Mouse (Mus musculus) limb, embryonic 11.5 days (tissue): ENCODE results near the gene Fam186b. TPM values are rescaled to one million over a fixed set of nuclear protein-coding genes. Genes with fewer than 3 reads are reported as not detected.

Experiments
- ATAC-seq: fragments of 200-750 bp; cut with Nextera tagmentation; 2 replicates; pipeline ENCODE4 v1.8.0; 2017; ENCODE audit warnings: low read depth; ENCODE audit not compliant: insufficient number of reproducible peaks, low FRiP score, low TSS enrichment
- DNase-seq: peaks from one replicate; pipeline ENCODE4 v3.0.0-alpha.2; 2015; ENCODE audit warnings: low spot score
- H3K27ac ChIP-seq: fragments of 300-500 bp; sonication (generic); replicated peaks from 2 replicates; pipeline ENCODE4 v1.5.1; 2014; ENCODE audit warnings: low read depth, mild to moderate bottlenecking, low read length
- H3K27me3 ChIP-seq: fragments of 300-500 bp; sonication (generic); 2 replicates; pipeline ENCODE4 v1.6.1; 2014; ENCODE audit warnings: mild to moderate bottlenecking, low read length, mixed read lengths; ENCODE audit not compliant: control insufficient read depth, insufficient read depth
- H3K36me3 ChIP-seq: fragments of 300-500 bp; sonication (generic); 2 replicates; pipeline ENCODE4 v1.6.1; 2014; ENCODE audit warnings: mild to moderate bottlenecking, low read length, moderate library complexity, mixed read lengths; ENCODE audit not compliant: control insufficient read depth, insufficient read depth
- H3K4me1 ChIP-seq: fragments of 300-500 bp; sonication (generic); 2 replicates; pipeline ENCODE4 v1.6.1; 2014; ENCODE audit warnings: low read length, mixed read lengths; ENCODE audit not compliant: control insufficient read depth, insufficient read depth
- H3K4me2 ChIP-seq: fragments of 300-500 bp; sonication (generic); 2 replicates; pipeline ENCODE4 v1.6.1; 2014; ENCODE audit warnings: low read depth, mild to moderate bottlenecking, moderate library complexity; ENCODE audit not compliant: severe bottlenecking
- H3K4me3 ChIP-seq: fragments of 300-500 bp; sonication (generic); 2 replicates; pipeline ENCODE4 v1.5.1; 2014; ENCODE audit warnings: low read depth, low read length
- H3K9ac ChIP-seq: fragments of 300-500 bp; sonication (generic); 2 replicates; pipeline ENCODE4 v1.6.1; 2014; ENCODE audit warnings: mild to moderate bottlenecking, low read length
- H3K9me3 ChIP-seq: fragments of 300-500 bp; sonication (generic); 2 replicates; pipeline ENCODE4 v1.6.1; 2016; ENCODE audit warnings: low read length; ENCODE audit not compliant: control insufficient read depth
- WGBS: fragments of 180-500 bp; shearing (Covaris S2); extraction: QIAGEN DNeasy Blood & Tissue Kit; methylation state at CpG from one replicate; pipeline ENCODE4 v1.1.7; 2014; 5-methylcytosine and 5-hydroxymethylcytosine counted together
- polyA plus RNA-seq: library from polyadenylated mRNA; unstranded; fragments of >200 nt; fragmentation: Nextera tagmentation; extraction: Ambion mirVana; gene quantifications from 2 replicates; pipeline ENCODE4 v1.2.1, GENCODE M21; 2014

The Fam186b gene
- polyA plus RNA-seq = not detected in 2 replicates

- ATAC-seq (peak; percentile 15), DNase-seq (peak; percentile 53)
- Histone ChIP-seq H3K9me3 (no peaks in the 10 kb centered on the region), H3K36me3 (no peaks in the 10 kb centered on the region), H3K27me3 (no peaks in the 10 kb centered on the region), H3K9ac (peak within 1 kb of the TSS; percentile 78), H3K4me2 (peak within 1 kb of the TSS; percentile 58), H3K27ac (peak within 1 kb of the TSS; percentile 88), H3K4me3 (peak within 1 kb of the TSS; percentile 67), H3K4me1 (peaks cover 6% of the 10 kb centered on the region; the same call in 1 of the 2 replicates)
- under 1% methylated on average over 13 of the region's 17 CpGs for WGBS
These were observed at the start of gene Fam186b for GRCm38 (mm10) chr15:99295484-99295981. Fam186b (minus strand) TSS chr15:99295888.

- ATAC-seq (peak; percentile 35; the same call in 1 of the 2 replicates), DNase-seq (no peak)
- peak overlapping the region; percentile 9; the same call in 1 of the 2 replicates for H3K27ac ChIP-seq
- no peak overlapping the region for H3K4me3 ChIP-seq
- WGBS = 59% methylated on average over 4 of the region's 4 CpGs
- peaks cover 45% of the 10 kb centered on the region for H3K4me1 ChIP-seq
- no peak overlapping the region for H3K9ac ChIP-seq
- H3K4me2 ChIP-seq = no peak overlapping the region
- no peaks in the 10 kb centered on the region for H3K27me3 ChIP-seq
- no peaks in the 10 kb centered on the region; the same call in 1 of the 2 replicates for H3K36me3 ChIP-seq
- H3K9me3 ChIP-seq = no peaks in the 10 kb centered on the region
These were observed 49.3 kb upstream of the Fam186b start for GRCm38 (mm10) chr15:99344961-99345360.

- Histone ChIP-seq H3K9me3 (no peaks in the 10 kb centered on the region), H3K36me3 (no peaks in the 10 kb centered on the region; the same call in 1 of the 2 replicates), H3K27ac (peak overlapping the region; percentile 92), H3K4me3 (no peak overlapping the region), H3K4me2 (0 out of 2 replicates have a peak overlapping the region, but pooled peaks have one; percentile 16), H3K27me3 (no peaks in the 10 kb centered on the region), H3K4me1 (peaks cover 46% of the 10 kb centered on the region), H3K9ac (peak overlapping the region; percentile 27; the same call in 1 of the 2 replicates)
- DNase-seq = no peak
- WGBS = 40% methylated on average over 8 of the region's 8 CpGs
- ATAC-seq = no peak
These were observed 48.6 kb upstream of the Fam186b start for GRCm38 (mm10) chr15:99344148-99344870.

GRCm38 (mm10) chr15:99343414-99344147 lies 47.9 kb upstream of the Fam186b start:
- DNase-seq = peak; percentile 61
- Histone ChIP-seq H3K9me3 (no peaks in the 10 kb centered on the region), H3K4me1 (peaks cover 51% of the 10 kb centered on the region), H3K9ac (peak overlapping the region; percentile 27; the same call in 1 of the 2 replicates), H3K36me3 (no peaks in the 10 kb centered on the region; the same call in 1 of the 2 replicates), H3K27me3 (no peaks in the 10 kb centered on the region), H3K4me2 (0 out of 2 replicates have a peak overlapping the region, but pooled peaks have one; percentile 16), H3K4me3 (no peak overlapping the region), H3K27ac (peak overlapping the region; percentile 92)
- WGBS = 25% methylated on average over 5 of the region's 5 CpGs
- no peak for ATAC-seq

GRCm38 (mm10) chr15:99342194-99342981 lies 46.7 kb upstream of the Fam186b start:
- no peak overlapping the region for H3K4me3 ChIP-seq
- 58% methylated on average over 9 of the region's 9 CpGs for WGBS
- no peak overlapping the region for H3K9ac ChIP-seq
- no peaks in the 10 kb centered on the region for H3K9me3 ChIP-seq
- H3K4me2 ChIP-seq = no peak overlapping the region
- H3K27me3 ChIP-seq = no peaks in the 10 kb centered on the region
- H3K36me3 ChIP-seq = no peaks in the 10 kb centered on the region; the same call in 1 of the 2 replicates
- ATAC-seq (no peak), DNase-seq (no peak)
- peaks cover 51% of the 10 kb centered on the region for H3K4me1 ChIP-seq
- H3K27ac ChIP-seq = no peak overlapping the region

- Histone ChIP-seq H3K4me3 (no peak overlapping the region), H3K4me2 (no peak overlapping the region), H3K27ac (no peak overlapping the region), H3K36me3 (no peaks in the 10 kb centered on the region; the same call in 1 of the 2 replicates), H3K4me1 (peaks cover 51% of the 10 kb centered on the region), H3K27me3 (no peaks in the 10 kb centered on the region), H3K9ac (no peak overlapping the region), H3K9me3 (no peaks in the 10 kb centered on the region)
- 96% methylated on average over 3 of the region's 3 CpGs for WGBS
- ATAC-seq = no peak
- no peak for DNase-seq
These were observed 45.4 kb upstream of the Fam186b start for GRCm38 (mm10) chr15:99341102-99341501.

- no peak overlapping the region for H3K9ac ChIP-seq
- no peak overlapping the region for H3K4me2 ChIP-seq
- peaks cover 2% of the 10 kb centered on the region; the same call in 1 of the 2 replicates for H3K36me3 ChIP-seq
- H3K27me3 ChIP-seq = no peaks in the 10 kb centered on the region
- ATAC-seq (no peak), DNase-seq (no peak)
- no peak overlapping the region for H3K4me3 ChIP-seq
- 60% methylated on average over 6 of the region's 6 CpGs for WGBS
- peaks cover 52% of the 10 kb centered on the region for H3K4me1 ChIP-seq
- H3K27ac ChIP-seq = no peak overlapping the region
- no peaks in the 10 kb centered on the region for H3K9me3 ChIP-seq
These were observed 44.0 kb upstream of the Fam186b start for GRCm38 (mm10) chr15:99339669-99340068.
